Mouse (Mus musculus): ENCODE results near the gene Haus5.

Gene Haus5

GRCm38 (mm10) chr7:30664529-30665200, at the start of gene Haus5:
TSS of gene Haus5 (minus strand) at chr7:30664994.
- DNase-seq = peak; percentile 93 to 94

- peak; percentile 31 to 38 for DNase-seq
Measured at GRCm38 (mm10) chr7:30711942-30712341, 47.1 kb upstream of the Haus5 start, which contains the start of gene Atp4a. TSS of gene Atp4a (plus strand) at chr7:30712209.

GRCm38 (mm10) chr7:30707441-30707840, 42.6 kb upstream of the Haus5 start:
- no peak for DNase-seq

- DNase-seq = no peak
Measured at GRCm38 (mm10) chr7:30706214-30706882, 41.6 kb upstream of the Haus5 start.

GRCm38 (mm10) chr7:30698589-30698988, 33.8 kb upstream of the Haus5 start, which contains the start of gene 2200002J24Rik:
TSS of gene 2200002J24Rik (plus strand) at chr7:30698926.
- DNase-seq = no peak

GRCm38 (mm10) chr7:30698101-30698500, 33.3 kb upstream of the Haus5 start:
- DNase-seq = no peak

- no peak for DNase-seq
Measured at GRCm38 (mm10) chr7:30688325-30688724, 23.5 kb upstream of the Haus5 start.

- no peak for DNase-seq
Measured at GRCm38 (mm10) chr7:30683425-30683824, 18.6 kb upstream of the Haus5 start.

GRCm38 (mm10) chr7:30681897-30682296, 17.1 kb upstream of the Haus5 start:
- DNase-seq = no peak

GRCm38 (mm10) chr7:30678263-30678975, 13.6 kb upstream of the Haus5 start:
- DNase-seq = peak in 1 of 2 experiments; percentile 13

GRCm38 (mm10) chr7:30671480-30671879, 6.7 kb upstream of the Haus5 start, which contains the start of gene Pmis2:
TSS of gene Pmis2 (minus strand) at chr7:30671605.
- DNase-seq = no peak

GRCm38 (mm10) chr7:30669229-30669628, 4.4 kb upstream of the Haus5 start:
- peak; percentile 20 to 21 for DNase-seq

GRCm38 (mm10) chr7:30665321-30665720, 527 bp upstream of the Haus5 start:
- no peak for DNase-seq

- DNase-seq = peak; percentile 98 to 100
Measured at GRCm38 (mm10) chr7:30649591-30650540, 14.9 kb downstream of the Haus5 start, which contains the start of gene Rbm42. TSS of gene Rbm42 (minus strand) at chr7:30650317.

- DNase-seq = no peak
Measured at GRCm38 (mm10) chr7:30639083-30639482, 25.7 kb downstream of the Haus5 start.

GRCm38 (mm10) chr7:30636395-30636794, 28.4 kb downstream of the Haus5 start:
- no peak for DNase-seq

GRCm38 (mm10) chr7:30635752-30636151, 29.0 kb downstream of the Haus5 start, which contains the start of gene Etv2:
TSS of gene Etv2 (minus strand) at chr7:30635852.
- no peak for DNase-seq

GRCm38 (mm10) chr7:30634621-30635020, 30.2 kb downstream of the Haus5 start:
- peak; percentile 37 to 77 for DNase-seq

- no peak for DNase-seq
Measured at GRCm38 (mm10) chr7:30633762-30634412, 30.9 kb downstream of the Haus5 start.

GRCm38 (mm10) chr7:30629013-30629412, 35.8 kb downstream of the Haus5 start:
- no peak for DNase-seq

GRCm38 (mm10) chr7:30626647-30627046, 38.1 kb downstream of the Haus5 start:
- DNase-seq = no peak

Data from kidney, postnatal 36 days (tissue).